Mouse (Mus musculus): ENCODE measurements around the gene Ulk4. TPM values are rescaled to one million over a fixed set of nuclear protein-coding genes. Genes with fewer than 3 reads are reported as not detected.

Gene Ulk4
- polyA plus RNA-seq, 1 experiment from 2014 or later, result 122 TPM

DNA sequence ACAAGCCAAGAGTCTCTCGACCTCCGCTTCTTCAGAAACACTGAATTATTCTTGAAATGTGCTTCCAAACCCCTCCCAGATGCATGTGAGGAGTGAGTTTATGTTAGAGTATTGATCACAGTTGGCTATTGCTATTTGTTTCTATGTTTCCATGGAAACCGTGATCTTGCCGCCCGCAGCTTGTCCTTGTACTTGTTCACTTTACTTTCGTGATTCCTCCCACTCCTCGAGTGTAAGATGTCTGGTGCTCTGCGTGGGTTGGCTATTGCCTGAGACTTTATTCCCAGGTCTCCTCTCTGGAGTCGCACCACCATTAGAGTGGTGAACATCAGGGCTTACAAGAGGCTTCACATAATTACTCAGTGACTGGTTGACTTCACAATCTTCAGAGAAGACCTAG lies 80.5 kb downstream of the Ulk4 start:
- no peak for DNase-seq (ENCODE audit: low spot score)
- Histone ChIP-seq H3K27me3 (replicated peaks; ENCODE audit: insufficient read depth, low read length) (no peaks in the 10 kb centered on the region), H3K27ac (ENCODE audit: low read length) (no peak overlapping the region), H3K4me3 (ENCODE audit: low read depth, low read length) (no peak overlapping the region), H3K9ac (replicated peaks; ENCODE audit: low read depth) (no peak overlapping the region), H3K9me3 (ENCODE audit: low read length) (peaks cover 9% of the 10 kb centered on the region; the same call in 1 of the 2 replicates), H3K36me3 (ENCODE audit: insufficient read depth, low read length) (no peaks in the 10 kb centered on the region), H3K4me2 (replicated peaks; ENCODE audit: low read depth, low read length) (no peak overlapping the region), H3K4me1 (ENCODE audit: insufficient read depth, low read depth, low read length) (no peaks in the 10 kb centered on the region)
- WGBS, result 75% methylated on average over 9 of the region's 9 CpGs
- TF ChIP-seq EP300 (IDR thresholded peaks at IDR 0.05) (no peak), CTCF (IDR thresholded peaks at IDR 0.05) (no peak)
- no peak for ATAC-seq

DNA sequence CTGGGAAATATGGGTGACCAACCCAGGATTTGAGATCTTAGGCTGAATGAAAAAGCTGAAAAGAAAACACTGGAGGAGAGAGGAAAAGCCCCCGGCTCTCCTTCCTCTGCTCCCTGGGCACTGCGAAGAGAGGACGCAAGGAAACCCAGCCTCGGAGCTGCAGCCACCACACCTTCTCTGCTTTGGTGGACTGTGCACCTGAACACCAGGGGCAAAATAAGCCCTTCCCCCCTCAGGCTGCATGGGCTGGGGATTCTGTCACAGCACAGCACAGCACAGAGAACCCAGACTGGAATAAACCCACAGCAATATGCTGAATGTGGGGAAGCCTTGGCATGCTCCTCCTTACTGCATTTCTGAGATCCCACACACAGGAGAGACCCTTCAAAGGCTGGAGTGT lies 81.9 kb downstream of the Ulk4 start:
- Histone ChIP-seq H3K27me3 (replicated peaks; ENCODE audit: insufficient read depth, low read length) (no peaks in the 10 kb centered on the region), H3K36me3 (ENCODE audit: insufficient read depth, low read length) (no peaks in the 10 kb centered on the region), H3K4me3 (ENCODE audit: low read depth, low read length) (no peak overlapping the region), H3K4me1 (ENCODE audit: insufficient read depth, low read depth, low read length) (no peaks in the 10 kb centered on the region), H3K4me2 (replicated peaks; ENCODE audit: low read depth, low read length) (no peak overlapping the region), H3K27ac (ENCODE audit: low read length) (no peak overlapping the region), H3K9me3 (ENCODE audit: low read length) (peaks cover 9% of the 10 kb centered on the region; the same call in 1 of the 2 replicates), H3K9ac (replicated peaks; ENCODE audit: low read depth) (no peak overlapping the region)
- no peak for TF ChIP-seq EP300 (IDR thresholded peaks at IDR 0.05)
- no peak for TF ChIP-seq CTCF (IDR thresholded peaks at IDR 0.05)
- ATAC-seq, result no peak
- 97% methylated on average over 4 of the region's 4 CpGs for WGBS
- no peak for DNase-seq (ENCODE audit: low spot score)

DNA sequence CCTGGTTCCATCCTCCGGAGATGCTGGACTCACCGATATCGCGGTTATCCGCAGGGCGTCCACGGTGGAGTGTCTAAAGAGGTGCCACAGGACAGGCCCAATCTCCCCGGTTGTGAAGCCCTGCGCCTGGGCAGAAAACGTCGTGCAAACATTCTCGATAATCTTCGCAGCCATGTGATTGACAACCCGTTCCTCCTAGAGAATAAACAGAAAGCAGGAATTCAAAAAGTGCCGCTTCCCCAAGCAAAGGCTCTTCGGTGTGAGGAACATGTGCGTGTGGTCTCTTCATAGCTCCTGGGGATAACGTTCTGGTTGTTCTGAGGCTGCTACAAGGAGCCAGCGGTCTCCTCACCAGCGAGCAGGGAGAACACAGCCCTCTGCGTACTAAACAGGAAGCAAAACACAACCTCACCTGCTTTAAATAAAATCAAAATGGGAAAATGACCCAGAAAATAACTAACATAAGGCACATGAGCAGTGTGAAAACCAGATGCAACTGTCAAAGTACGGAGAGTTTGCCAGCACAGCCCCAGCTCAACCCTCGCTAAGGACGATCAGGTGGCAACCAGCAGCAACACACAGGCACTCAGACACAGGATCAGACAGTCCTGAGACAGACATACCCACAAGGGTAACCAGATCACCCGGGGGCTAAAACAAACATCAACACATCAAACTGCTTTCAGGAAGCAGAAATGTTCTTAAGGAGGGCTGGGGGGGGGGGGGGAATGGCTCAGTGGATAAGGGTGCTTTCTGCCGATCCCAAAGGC lies 84.2 kb downstream of the Ulk4 start:
- Histone ChIP-seq H3K9me3 (ENCODE audit: low read length) (peaks cover 9% of the 10 kb centered on the region; the same call in 1 of the 2 replicates), H3K4me3 (ENCODE audit: low read depth, low read length) (no peak overlapping the region), H3K27me3 (replicated peaks; ENCODE audit: insufficient read depth, low read length) (no peaks in the 10 kb centered on the region), H3K4me2 (replicated peaks; ENCODE audit: low read depth, low read length) (no peak overlapping the region), H3K9ac (replicated peaks; ENCODE audit: low read depth) (no peak overlapping the region), H3K36me3 (ENCODE audit: insufficient read depth, low read length) (no peaks in the 10 kb centered on the region), H3K4me1 (ENCODE audit: insufficient read depth, low read depth, low read length) (no peaks in the 10 kb centered on the region), H3K27ac (ENCODE audit: low read length) (no peak overlapping the region)
- 88% methylated on average over 26 of the region's 26 CpGs for WGBS
- no peak for ATAC-seq
- no peak for DNase-seq (ENCODE audit: low spot score)
- TF ChIP-seq CTCF (IDR thresholded peaks at IDR 0.05) (no peak), EP300 (IDR thresholded peaks at IDR 0.05) (no peak)

DNA sequence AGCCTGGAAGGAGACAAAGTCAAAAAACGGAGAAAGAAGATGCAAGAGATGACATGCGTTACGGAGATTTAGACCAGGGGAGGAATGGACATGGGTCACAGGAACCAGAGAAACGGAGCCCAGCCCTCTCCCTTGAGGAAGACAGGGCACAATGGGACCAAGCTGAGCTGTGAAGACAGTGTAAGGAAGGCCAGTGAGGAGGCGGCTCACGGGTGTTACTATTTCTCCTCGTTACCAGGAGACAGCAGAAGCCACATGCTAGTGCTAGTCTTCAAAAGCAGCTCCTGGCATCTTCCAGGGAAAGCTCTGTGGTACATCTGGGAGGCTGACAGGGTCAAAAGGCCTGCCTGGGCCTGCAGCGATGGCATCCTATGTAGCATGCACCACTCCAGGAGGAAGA lies 89.2 kb downstream of the Ulk4 start:
- WGBS, result 88% methylated on average over 8 of the region's 8 CpGs
- no peak overlapping the region for H3K9ac ChIP-seq (replicated peaks; ENCODE audit: low read depth)
- peaks cover 3% of the 10 kb centered on the region; the same call in 1 of the 2 replicates for H3K9me3 ChIP-seq (ENCODE audit: low read length)
- TF ChIP-seq EP300 (IDR thresholded peaks at IDR 0.05), result no peak
- TF ChIP-seq CTCF (IDR thresholded peaks at IDR 0.05), result no peak
- H3K4me3 ChIP-seq (ENCODE audit: low read depth, low read length), result no peak overlapping the region
- no peak overlapping the region for H3K4me2 ChIP-seq (replicated peaks; ENCODE audit: low read depth, low read length)
- DNase-seq (ENCODE audit: low spot score), result no peak
- H3K27ac ChIP-seq (ENCODE audit: low read length), result no peak overlapping the region
- H3K4me1 ChIP-seq (ENCODE audit: insufficient read depth, low read depth, low read length), result no peaks in the 10 kb centered on the region
- H3K36me3 ChIP-seq (ENCODE audit: insufficient read depth, low read length), result no peaks in the 10 kb centered on the region
- ATAC-seq, result no peak
- H3K27me3 ChIP-seq (replicated peaks; ENCODE audit: insufficient read depth, low read length), result no peaks in the 10 kb centered on the region

GRCm38 (mm10) chr9:121185796-121186195 lies 91.2 kb downstream of the Ulk4 start:
- Histone ChIP-seq H3K9ac (replicated peaks; ENCODE audit: low read depth) (no peak overlapping the region), H3K36me3 (ENCODE audit: insufficient read depth, low read length) (no peaks in the 10 kb centered on the region), H3K4me1 (ENCODE audit: insufficient read depth, low read depth, low read length) (no peaks in the 10 kb centered on the region), H3K4me3 (ENCODE audit: low read depth, low read length) (no peak overlapping the region), H3K4me2 (replicated peaks; ENCODE audit: low read depth, low read length) (no peak overlapping the region), H3K27me3 (replicated peaks; ENCODE audit: insufficient read depth, low read length) (no peaks in the 10 kb centered on the region), H3K9me3 (ENCODE audit: low read length) (no peaks in the 10 kb centered on the region), H3K27ac (ENCODE audit: low read length) (no peak overlapping the region)
- TF ChIP-seq EP300 (IDR thresholded peaks at IDR 0.05), result no peak
- TF ChIP-seq CTCF (IDR thresholded peaks at IDR 0.05), result no peak
- ATAC-seq (no peak), DNase-seq (ENCODE audit: low spot score) (no peak)
- 41% methylated on average over 6 of the region's 6 CpGs for WGBS

DNA sequence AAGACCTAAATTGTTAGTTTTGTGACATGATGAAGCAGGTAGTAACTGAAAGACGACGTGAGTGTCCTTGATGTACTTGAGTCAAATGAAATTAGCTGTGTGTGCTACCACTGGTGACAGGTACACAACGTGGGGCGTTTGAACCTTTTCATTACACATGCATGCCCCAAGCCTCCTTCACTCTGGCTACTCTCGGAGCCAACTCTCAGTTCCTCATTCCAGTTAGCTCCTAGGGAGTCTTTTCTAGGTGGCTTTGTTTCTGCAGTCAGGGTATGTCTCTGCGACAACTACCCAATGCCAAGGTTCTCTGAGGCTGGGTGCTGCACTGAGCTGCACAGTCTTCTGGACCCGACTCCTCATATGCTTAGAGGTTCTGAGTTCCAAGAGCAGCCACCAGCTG lies 100.6 kb downstream of the Ulk4 start:
- Histone ChIP-seq H3K9me3 (ENCODE audit: low read length) (no peaks in the 10 kb centered on the region), H3K27me3 (replicated peaks; ENCODE audit: insufficient read depth, low read length) (no peaks in the 10 kb centered on the region), H3K27ac (ENCODE audit: low read length) (no peak overlapping the region), H3K4me2 (replicated peaks; ENCODE audit: low read depth, low read length) (no peak overlapping the region), H3K4me3 (ENCODE audit: low read depth, low read length) (no peak overlapping the region), H3K36me3 (ENCODE audit: insufficient read depth, low read length) (no peaks in the 10 kb centered on the region), H3K9ac (replicated peaks; ENCODE audit: low read depth) (no peak overlapping the region), H3K4me1 (ENCODE audit: insufficient read depth, low read depth, low read length) (no peaks in the 10 kb centered on the region)
- TF ChIP-seq EP300 (IDR thresholded peaks at IDR 0.05) (no peak), CTCF (IDR thresholded peaks at IDR 0.05) (no peak)
- ATAC-seq (no peak), DNase-seq (ENCODE audit: low spot score) (no peak)
- WGBS, result 90% methylated on average over 7 of the region's 7 CpGs

All from lung, postnatal 0 days (tissue).